Mouse (Mus musculus): ENCODE results near the gene Zfp940. TPM values are rescaled to one million over a fixed set of nuclear protein-coding genes. Genes with fewer than 3 reads are reported as not detected.

The Zfp940 gene
- total and polyA plus RNA-seq, 3 experiments, result 8.4 to 13.7 TPM; not detected in 1

DNA sequence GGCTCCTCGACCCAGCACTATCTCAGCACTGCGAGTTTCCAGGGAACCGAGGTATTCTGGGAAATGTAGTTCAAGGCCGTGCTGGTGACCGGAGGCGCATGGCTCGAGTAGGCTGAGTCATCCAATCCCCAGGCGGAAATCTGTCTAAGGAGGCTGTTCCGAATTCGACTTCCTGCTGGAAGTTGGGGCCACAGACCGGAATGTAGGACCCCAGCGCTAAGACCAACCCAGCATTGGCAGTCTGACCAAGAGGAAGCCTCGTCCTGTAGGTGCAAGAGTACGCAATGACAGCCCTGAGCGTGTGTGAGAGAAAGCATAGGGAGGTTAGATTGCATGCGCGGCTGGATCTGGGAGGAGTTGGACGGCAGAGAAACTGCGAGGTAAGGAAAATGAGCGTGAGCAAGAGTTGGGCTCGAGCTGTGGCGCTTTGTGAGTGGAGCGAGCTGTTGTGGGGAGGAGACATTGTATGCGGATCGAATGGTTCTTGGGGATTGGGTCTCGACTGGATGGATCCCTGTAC, 37.5 kb downstream of the Zfp940 start, which contains the start of gene Zfp790:
Gene Zfp790, plus strand, starts transcription at position 205 of the 520 bp plus-strand sequence.
- H3K27me3 ChIP-seq (ENCODE audit: control insufficient read depth in 1 of 2, insufficient read depth in 2 of 2, low read length in 2 of 2), result no peaks in the 10 kb centered on the region
- peak within 1 kb of the TSS; percentile 85 for H3K27ac ChIP-seq (ENCODE audit: control insufficient read depth, low read depth, low read length)
- peak; percentile 98 for DNase-seq (ENCODE audit: low read depth, low spot score)
- 0 out of 2 replicates have a peak, but pooled peaks cover 2% of the 10 kb centered on the region for H3K79me2 ChIP-seq (ENCODE audit: control insufficient read depth, insufficient read depth, low read length, poor library complexity)
- H3K9me3 ChIP-seq (replicated peaks; ENCODE audit: insufficient read depth, low read length), result no peaks in the 10 kb centered on the region
- H3K9ac ChIP-seq (ENCODE audit: control insufficient read depth, low read depth, low read length, poor library complexity, severe bottlenecking), result peak within 1 kb of the TSS; percentile 78
- H3K4me3 ChIP-seq (ENCODE audit: control insufficient read depth in 1 of 2, insufficient read depth in 1 of 2, low read depth in 2 of 2, low read length in 2 of 2), result peak within 1 kb of the TSS; percentile 88 to 91
- H3K36me3 ChIP-seq (ENCODE audit: control insufficient read depth in 1 of 2, insufficient read depth in 2 of 2, low read length in 2 of 2), result peaks cover 0 to 8% of the 10 kb centered on the region in 2 experiments; a peak in 2 of 4 replicates
- peaks cover 6% of the 10 kb centered on the region in 2 experiments for H3K4me1 ChIP-seq (ENCODE audit: control insufficient read depth in 1 of 2, insufficient read depth in 2 of 2, low read length in 2 of 2)
- no peak for TF ChIP-seq E2F4 (IDR thresholded peaks at IDR 0.05; ENCODE audit: borderline replicate concordance, low read depth, low read length)
- no peak for TF ChIP-seq JUND (IDR thresholded peaks at IDR 0.05; ENCODE audit: low read depth, low read length)
- TF ChIP-seq POLR2AphosphoS2 (IDR thresholded peaks at IDR 0.05; ENCODE audit: low read length), result no peak
- TF ChIP-seq MYB (IDR thresholded peaks at IDR 0.05; ENCODE audit: low read depth, low read length), result no peak
- TF ChIP-seq MYC (IDR thresholded peaks at IDR 0.05; ENCODE audit: low read depth, low read length), result peak; percentile 95
- peak; percentile 98 for TF ChIP-seq HCFC1 (IDR thresholded peaks at IDR 0.05; ENCODE audit: low read depth, low read length)
- TF ChIP-seq POLR2A (IDR thresholded peaks at IDR 0.05; ENCODE audit: control insufficient read depth in 1 of 2, insufficient read depth in 1 of 2, low read depth in 1 of 2, low read length in 2 of 2, poor library complexity in 1 of 2), result peak; percentile 63 to 82
- no peak for TF ChIP-seq BHLHE40 (IDR thresholded peaks at IDR 0.05; ENCODE audit: borderline replicate concordance, low read depth, low read length)
- peak; percentile 59; the same call in 1 of the 2 replicates for TF ChIP-seq USF1 (IDR thresholded peaks at IDR 0.05; ENCODE audit: low read depth, low read length)
- no peak for TF ChIP-seq USF2 (IDR thresholded peaks at IDR 0.05; ENCODE audit: borderline replicate concordance in 1 of 2, insufficient read depth in 1 of 2, low read depth in 1 of 2, low read length in 2 of 2)
- peak; percentile 95 for TF ChIP-seq SIN3A (IDR thresholded peaks at IDR 0.05; ENCODE audit: low read length)
- TF ChIP-seq GATA1 (IDR thresholded peaks at IDR 0.05; ENCODE audit: low read depth, low read length), result 0 out of 2 replicates have a peak, but pooled peaks have one; percentile 44
- TF ChIP-seq RAD21 (IDR thresholded peaks at IDR 0.05; ENCODE audit: low read depth, low read length), result no peak
- peak; percentile 35; the same call in 1 of the 2 replicates for TF ChIP-seq RCOR1 (IDR thresholded peaks at IDR 0.05; ENCODE audit: low read depth, low read length)
- TF ChIP-seq ZKSCAN1 (IDR thresholded peaks at IDR 0.05; ENCODE audit: low read depth, low read length), result no peak
- no peak for TF ChIP-seq ZC3H11A (IDR thresholded peaks at IDR 0.05; ENCODE audit: low read depth, low read length)
- TF ChIP-seq CHD2 (IDR thresholded peaks at IDR 0.05; ENCODE audit: low read length), result no peak
- no peak for TF ChIP-seq CHD1 (IDR thresholded peaks at IDR 0.05; ENCODE audit: low read depth, low read length)
- peak; percentile 49; the same call in 1 of the 2 replicates for TF ChIP-seq ETS1 (IDR thresholded peaks at IDR 0.05; ENCODE audit: low read depth, low read length)
- peak; percentile 72 for TF ChIP-seq NELFE (IDR thresholded peaks at IDR 0.05; ENCODE audit: low read depth, low read length)
- TF ChIP-seq ZNF384 (IDR thresholded peaks at IDR 0.05; ENCODE audit: low read depth, low read length), result no peak
- TF ChIP-seq UBTF (IDR thresholded peaks at IDR 0.05; ENCODE audit: borderline replicate concordance, insufficient read depth, low read depth, low read length), result no peak
- TF ChIP-seq TBP (IDR thresholded peaks at IDR 0.05; ENCODE audit: low read depth, low read length), result peak; percentile 10
- TF ChIP-seq EP300 (IDR thresholded peaks at IDR 0.05; ENCODE audit: low read depth in 1 of 2, low read length in 2 of 2), result no peak
- peak; percentile 76 for TF ChIP-seq ZMIZ1 (IDR thresholded peaks at IDR 0.05; ENCODE audit: low read depth, low read length)
- TF ChIP-seq ELF1 (IDR thresholded peaks at IDR 0.05; ENCODE audit: low read depth, low read length), result peak; percentile 83
- TF ChIP-seq MEF2A (IDR thresholded peaks at IDR 0.05; ENCODE audit: extremely low read depth, insufficient replicate concordance, low read depth, low read length, poor library complexity, severe bottlenecking), result no peak
- TF ChIP-seq MAX (IDR thresholded peaks at IDR 0.05; ENCODE audit: low read length), result peak; percentile 74
- TF ChIP-seq MAZ (IDR thresholded peaks at IDR 0.05; ENCODE audit: low read depth, low read length), result no peak
- TF ChIP-seq TAL1 (IDR thresholded peaks at IDR 0.05; ENCODE audit: low read length), result no peak
- TF ChIP-seq CTCF (IDR thresholded peaks at IDR 0.05 in 2 of 3, conservative IDR thresholded peaks at IDR 0.05 in 1 of 3; ENCODE audit: control insufficient read depth in 1 of 3, insufficient read depth in 1 of 3, low read depth in 2 of 3, low read length in 3 of 3, poor library complexity in 1 of 3, severe bottlenecking in 1 of 3), result no peak
- no peak for TF ChIP-seq GABPA (IDR thresholded peaks at IDR 0.05; ENCODE audit: low read depth, low read length)
- no peak for TF ChIP-seq MAFK (IDR thresholded peaks at IDR 0.05; ENCODE audit: borderline replicate concordance, low read depth, low read length)
- TF ChIP-seq MXI1 (IDR thresholded peaks at IDR 0.05; ENCODE audit: low read depth, low read length), result peak; percentile 90
- no peak for TF ChIP-seq SMC3 (IDR thresholded peaks at IDR 0.05; ENCODE audit: low read depth, low read length)
- TF ChIP-seq NRF1 (IDR thresholded peaks at IDR 0.05; ENCODE audit: insufficient read depth, low read depth, low read length, poor library complexity, severe bottlenecking), result peak; percentile 51; the same call in 1 of the 2 replicates
- TF ChIP-seq POLR2AphosphoS5 (IDR thresholded peaks at IDR 0.05; ENCODE audit: borderline replicate concordance, low read depth, low read length), result no peak
